Mouse (Mus musculus) skeletal muscle tissue, adult 2 months (tissue): ENCODE measurements at regions not wholly inside any gene's neighbourhood (a gene's known extent, or its start where the extent isn't known, plus 50 kb on each side); places are given as distances from the start of the nearest gene placed in this dataset.

Experiments used
- DNase-seq: peaks from one replicate; pipeline ENCODE4 v3.0.0-alpha.2; 2012; ENCODE audit warnings: low read depth, low spot score

DNA sequence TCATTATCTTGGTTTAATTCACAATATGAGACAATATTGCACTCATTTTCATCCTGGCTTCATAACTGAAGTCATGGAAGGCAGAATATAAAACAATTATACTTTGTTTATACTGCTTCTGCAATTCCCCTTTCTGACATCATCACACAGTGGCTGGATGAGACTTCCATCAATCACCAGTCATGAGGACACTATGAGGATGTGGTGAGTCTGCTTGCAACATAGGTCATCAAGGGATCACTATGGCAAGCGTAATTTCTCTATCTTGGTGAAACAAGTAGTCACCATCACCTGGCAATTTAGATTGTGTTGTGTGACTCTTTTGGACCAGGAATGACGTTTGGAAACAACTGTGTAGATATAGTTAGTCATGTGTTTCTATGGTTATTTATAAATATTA, 134.6 kb downstream of the Hao1 start:
- DNase-seq, result no peak

GRCm38 (mm10) chr2:134399564-134399963, 154.6 kb downstream of the Hao1 start:
- no peak for DNase-seq

- DNase-seq, result no peak
Measured at GRCm38 (mm10) chr2:134393421-134393820, 160.7 kb downstream of the Hao1 start.

GRCm38 (mm10) chr2:134375116-134375515, 179.1 kb downstream of the Hao1 start:
- no peak for DNase-seq

GRCm38 (mm10) chr2:134350894-134351501, 203.2 kb downstream of the Hao1 start:
- no peak for DNase-seq

DNA sequence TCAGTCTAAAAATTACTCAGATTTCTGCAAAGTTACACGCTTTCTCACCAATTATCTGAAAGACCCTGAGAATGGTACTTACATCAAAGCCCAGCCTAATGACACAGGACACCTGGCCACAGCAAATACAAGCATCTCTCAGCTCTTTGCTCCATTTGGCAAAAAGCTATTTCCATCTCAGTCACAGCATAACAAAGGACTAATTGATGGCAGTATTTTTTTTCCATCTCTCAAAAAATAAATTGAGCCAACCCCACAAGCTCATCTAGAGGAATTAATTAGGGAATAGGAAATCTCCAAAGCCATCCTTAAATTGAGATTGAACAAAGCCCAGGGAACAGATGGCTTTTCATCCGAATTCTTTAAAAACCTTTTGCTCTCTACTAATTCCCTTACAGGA, 203.7 kb downstream of the Hao1 start:
- no peak for DNase-seq

DNA sequence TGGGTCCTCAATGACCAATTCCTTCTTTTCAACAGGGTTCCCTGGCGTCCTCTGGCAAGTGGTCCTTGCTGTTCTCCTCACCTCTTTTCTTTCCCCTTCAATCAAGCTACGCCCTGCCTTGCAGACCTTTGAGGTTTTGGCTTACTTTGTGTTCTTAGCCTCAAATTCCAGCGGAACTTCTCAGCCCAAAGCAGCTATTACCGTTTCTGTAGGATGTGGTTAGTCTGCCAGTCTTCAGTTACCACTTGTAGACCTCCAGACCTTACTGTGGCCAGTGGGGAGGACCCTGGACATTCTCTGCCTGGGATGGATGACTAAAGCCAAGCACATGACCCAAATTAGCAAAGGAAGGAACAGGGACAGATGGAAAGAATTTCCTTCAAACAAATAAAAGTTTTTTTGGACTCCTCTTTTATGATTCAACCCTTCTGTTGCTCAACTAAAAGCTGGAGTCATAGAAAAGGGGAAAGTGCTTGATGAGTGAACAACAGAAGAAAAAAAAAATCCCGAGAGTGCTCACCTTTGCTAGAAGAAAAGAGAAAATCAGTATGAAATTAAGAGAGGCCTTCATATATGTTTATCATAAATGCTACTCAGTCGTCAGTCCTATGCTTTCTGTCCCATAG, 211.5 kb downstream of the Hao1 start:
- DNase-seq, result peak; percentile 19

DNA sequence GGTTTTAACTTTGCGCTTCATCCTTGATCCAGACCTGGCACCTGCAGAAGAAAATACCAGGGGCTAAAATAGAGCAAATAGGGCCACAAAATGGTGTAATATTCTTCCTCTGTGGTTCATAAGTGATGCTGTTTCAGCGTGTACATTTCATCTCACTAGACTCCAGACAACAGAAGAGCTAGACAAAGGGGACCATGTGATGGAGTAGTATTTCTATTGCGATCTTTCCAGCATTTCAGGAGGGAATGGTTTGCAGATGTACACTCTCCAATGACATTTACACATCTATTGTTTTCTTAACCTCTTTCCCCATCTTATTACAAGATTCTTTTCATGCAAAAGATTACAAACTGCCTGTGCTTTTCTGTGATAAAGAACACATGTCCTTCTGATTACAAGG, 246.1 kb downstream of the Hao1 start:
- DNase-seq, result no peak

- no peak for DNase-seq
Measured at GRCm38 (mm10) chr2:134290126-134290691, 264.0 kb downstream of the Hao1 start.

GRCm38 (mm10) chr2:134275881-134276280, 278.3 kb downstream of the Hao1 start:
- DNase-seq, result peak; percentile 1

GRCm38 (mm10) chr2:134268466-134268865, 285.7 kb downstream of the Hao1 start:
- no peak for DNase-seq
